Mouse (Mus musculus): Measurements from ENCODE around the gene Rinl.

GRCm38 (mm10) chr7:28778825-28779224 lies 9.9 kb upstream of the Rinl start:
- no peak for TF ChIP-seq ZNF384 (IDR thresholded peaks at IDR 0.05; ENCODE audit: low read depth, low read length)
- no peak for TF ChIP-seq CHD2 (IDR thresholded peaks at IDR 0.05; ENCODE audit: low read depth, low read length)
- TF ChIP-seq MAFK (IDR thresholded peaks at IDR 0.05; ENCODE audit: insufficient read depth, low read depth, low read length), result no peak
- TF ChIP-seq ZC3H11A (IDR thresholded peaks at IDR 0.05; ENCODE audit: borderline replicate concordance, low read depth, low read length), result no peak
